Mouse (Mus musculus): ENCODE measurements around the gene Abcc1. TPM values are rescaled to one million over a fixed set of nuclear protein-coding genes. Genes with fewer than 3 reads are reported as not detected.

Gene Abcc1
- polyA plus RNA-seq, 1 experiment = 78.6 TPM

DNA sequence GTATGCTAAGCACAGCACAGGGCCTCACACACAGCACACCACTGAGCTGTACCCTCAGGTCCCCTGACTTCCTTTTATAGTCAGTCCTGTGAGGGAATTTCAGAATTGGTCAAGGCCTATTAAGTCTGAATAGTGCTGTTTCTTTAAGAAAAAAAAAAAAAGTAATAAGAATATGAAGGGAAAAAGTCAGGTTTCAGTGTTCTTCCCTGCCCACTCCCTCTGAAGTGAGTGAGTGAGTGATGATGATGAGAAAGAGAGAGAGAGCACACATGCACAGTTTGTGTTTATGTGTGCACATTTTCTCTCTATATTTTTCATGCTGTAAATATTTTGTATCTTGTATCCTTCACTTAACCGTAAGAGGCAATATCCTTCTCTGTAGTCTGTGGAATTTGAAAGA is 11.0 kb downstream of the Abcc1 start:
- Histone ChIP-seq H3K27ac (ENCODE audit: insufficient read depth, low read length) (peak overlapping the region; percentile 87), H3K4me3 (ENCODE audit: insufficient read depth, low read length) (no peak overlapping the region), H3K4me1 (ENCODE audit: control insufficient read depth, insufficient read depth, low read length) (peaks cover 36% of the 10 kb centered on the region)
- peak; percentile 22; the same call in 1 of the 2 replicates for TF ChIP-seq POLR2A (IDR thresholded peaks at IDR 0.05; ENCODE audit: low read depth, low read length)
- TF ChIP-seq CTCF (IDR thresholded peaks at IDR 0.05; ENCODE audit: borderline replicate concordance, insufficient read depth, low read length) = no peak

DNA sequence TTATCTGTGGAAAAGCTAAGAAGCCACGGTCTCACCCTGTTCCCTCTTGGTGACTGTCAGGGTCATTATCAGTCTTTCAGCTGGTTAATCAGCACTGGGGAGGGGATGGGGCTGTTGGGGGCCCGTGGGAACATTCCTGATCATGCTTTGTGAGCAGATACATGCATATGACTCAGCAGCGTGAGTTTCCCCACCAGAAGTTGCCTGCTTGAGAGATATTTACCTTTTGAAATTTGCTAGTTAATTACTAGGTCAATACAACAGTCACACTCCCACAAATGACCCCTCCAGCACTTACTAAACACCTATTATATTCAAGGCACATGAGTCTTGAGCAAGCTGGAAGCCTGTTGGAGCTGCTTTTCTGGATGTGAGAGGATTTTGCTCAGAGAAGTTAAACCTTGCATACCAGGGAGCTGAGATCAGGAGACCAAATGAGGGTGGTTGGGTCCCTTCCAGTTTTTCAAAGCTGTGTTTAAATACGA is 11.5 kb downstream of the Abcc1 start:
- no peak for TF ChIP-seq POLR2A (IDR thresholded peaks at IDR 0.05; ENCODE audit: low read depth, low read length)
- TF ChIP-seq CTCF (IDR thresholded peaks at IDR 0.05; ENCODE audit: borderline replicate concordance, insufficient read depth, low read length) = no peak
- Histone ChIP-seq H3K4me1 (ENCODE audit: control insufficient read depth, insufficient read depth, low read length) (peaks cover 36% of the 10 kb centered on the region), H3K4me3 (ENCODE audit: insufficient read depth, low read length) (0 out of 2 replicates have a peak overlapping the region, but pooled peaks have one; percentile 2), H3K27ac (ENCODE audit: insufficient read depth, low read length) (peak overlapping the region; percentile 87)

DNA sequence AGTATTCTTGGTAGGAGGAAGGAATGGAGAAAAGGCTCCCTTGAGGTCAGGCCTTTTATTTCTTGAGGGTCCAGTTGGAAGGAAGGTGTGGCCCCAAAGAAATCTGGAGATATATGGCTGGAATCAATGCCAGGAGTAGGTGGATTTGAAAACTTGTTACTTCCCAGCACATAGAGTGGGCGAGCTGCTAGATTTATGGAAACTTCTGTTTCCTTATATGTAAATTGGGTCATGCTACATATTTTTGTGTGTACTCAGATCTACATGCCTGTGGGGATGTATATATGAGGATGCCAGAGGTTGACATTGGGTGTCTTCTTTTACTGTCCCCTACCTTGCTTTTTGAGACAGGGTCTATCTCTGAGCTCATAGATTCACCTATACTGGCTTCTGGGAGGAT is 14.6 kb downstream of the Abcc1 start:
- Histone ChIP-seq H3K27ac (ENCODE audit: insufficient read depth, low read length) (peak overlapping the region; percentile 71), H3K4me1 (ENCODE audit: control insufficient read depth, insufficient read depth, low read length) (peaks cover 34% of the 10 kb centered on the region)
- TF ChIP-seq POLR2A (IDR thresholded peaks at IDR 0.05; ENCODE audit: low read depth, low read length) (no peak), CTCF (IDR thresholded peaks at IDR 0.05; ENCODE audit: borderline replicate concordance, insufficient read depth, low read length) (no peak)

DNA sequence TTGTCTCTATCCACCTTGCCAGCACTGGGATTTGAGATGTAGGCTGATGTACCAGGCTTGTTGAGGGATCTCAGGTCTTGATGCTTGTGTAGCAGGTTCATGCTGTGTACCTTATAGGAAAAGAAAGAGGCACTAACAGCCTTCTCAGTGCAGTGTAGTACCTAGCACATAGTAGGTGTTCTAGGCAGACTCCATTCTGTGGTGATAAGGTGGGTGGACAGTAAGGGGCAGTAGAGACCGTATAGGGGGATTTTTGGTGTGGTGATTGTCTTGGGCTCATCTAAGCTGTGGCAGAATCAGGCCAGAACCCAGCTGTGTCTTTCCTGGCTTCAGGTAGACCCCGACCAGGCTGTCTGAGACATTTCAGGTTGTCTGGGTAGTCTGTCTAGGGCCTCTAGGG is 15.0 kb downstream of the Abcc1 start:
- Histone ChIP-seq H3K27ac (ENCODE audit: insufficient read depth, low read length) (peak overlapping the region; percentile 71), H3K4me1 (ENCODE audit: control insufficient read depth, insufficient read depth, low read length) (peaks cover 33% of the 10 kb centered on the region), H3K4me3 (ENCODE audit: insufficient read depth, low read length) (no peak overlapping the region)
- TF ChIP-seq CTCF (IDR thresholded peaks at IDR 0.05; ENCODE audit: borderline replicate concordance, insufficient read depth, low read length) = no peak
- no peak for TF ChIP-seq POLR2A (IDR thresholded peaks at IDR 0.05; ENCODE audit: low read depth, low read length)

More for the DNA sequence above, 14.6 kb downstream of the Abcc1 start:
- no peak overlapping the region for H3K4me3 ChIP-seq (ENCODE audit: insufficient read depth, low read length)

DNA sequence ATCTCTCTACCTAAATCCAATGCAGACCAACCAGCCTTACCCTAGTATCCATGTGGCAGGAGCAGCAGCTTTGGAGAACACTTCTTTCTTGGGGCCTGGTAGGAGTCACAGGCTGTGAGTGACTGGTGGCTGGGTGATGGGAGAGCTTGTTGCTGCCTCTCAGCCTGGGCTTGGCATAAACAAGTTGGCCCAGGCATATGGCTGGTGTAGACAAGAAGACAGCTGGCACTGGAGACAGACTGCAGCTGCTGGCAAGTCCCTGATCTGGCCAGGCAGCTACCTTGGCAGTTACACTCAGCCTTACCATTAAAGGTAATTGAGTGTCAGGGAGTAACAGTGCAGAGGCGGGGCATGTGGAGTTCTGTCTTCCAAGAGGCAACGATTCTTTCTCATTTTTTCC is 16.0 kb downstream of the Abcc1 start:
- H3K4me1 ChIP-seq (ENCODE audit: control insufficient read depth, insufficient read depth, low read length) = peaks cover 24% of the 10 kb centered on the region
- peak overlapping the region; percentile 71 for H3K27ac ChIP-seq (ENCODE audit: insufficient read depth, low read length)
- TF ChIP-seq CTCF (IDR thresholded peaks at IDR 0.05; ENCODE audit: borderline replicate concordance, insufficient read depth, low read length) = no peak
- no peak for TF ChIP-seq POLR2A (IDR thresholded peaks at IDR 0.05; ENCODE audit: low read depth, low read length)
- no peak overlapping the region for H3K4me3 ChIP-seq (ENCODE audit: insufficient read depth, low read length)

DNA sequence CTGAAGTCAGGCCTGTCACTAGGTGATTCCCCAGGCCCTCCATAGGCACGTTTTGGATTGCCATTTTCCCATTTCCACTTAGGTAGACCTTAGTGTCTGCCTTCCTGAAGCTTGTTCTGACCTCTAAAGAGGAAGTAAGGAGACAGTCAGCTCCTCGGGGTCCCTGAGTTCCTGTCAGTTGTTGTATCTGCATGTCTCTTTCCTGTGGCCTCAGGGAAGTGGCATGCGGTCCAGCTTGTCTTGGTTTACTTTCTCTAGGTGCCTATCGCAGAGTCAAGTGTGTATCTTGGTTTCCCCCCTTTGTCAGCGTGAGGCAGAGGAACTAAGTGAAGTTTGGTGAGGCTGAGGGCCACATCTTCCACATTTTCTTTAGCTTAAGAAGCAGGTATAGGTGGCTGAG is 17.3 kb downstream of the Abcc1 start:
- no peak overlapping the region for H3K27ac ChIP-seq (ENCODE audit: insufficient read depth, low read length)
- H3K4me3 ChIP-seq (ENCODE audit: insufficient read depth, low read length) = no peak overlapping the region
- TF ChIP-seq CTCF (IDR thresholded peaks at IDR 0.05; ENCODE audit: borderline replicate concordance, insufficient read depth, low read length) (no peak), POLR2A (IDR thresholded peaks at IDR 0.05; ENCODE audit: low read depth, low read length) (no peak)
- H3K4me1 ChIP-seq (ENCODE audit: control insufficient read depth, insufficient read depth, low read length) = peaks cover 24% of the 10 kb centered on the region

DNA sequence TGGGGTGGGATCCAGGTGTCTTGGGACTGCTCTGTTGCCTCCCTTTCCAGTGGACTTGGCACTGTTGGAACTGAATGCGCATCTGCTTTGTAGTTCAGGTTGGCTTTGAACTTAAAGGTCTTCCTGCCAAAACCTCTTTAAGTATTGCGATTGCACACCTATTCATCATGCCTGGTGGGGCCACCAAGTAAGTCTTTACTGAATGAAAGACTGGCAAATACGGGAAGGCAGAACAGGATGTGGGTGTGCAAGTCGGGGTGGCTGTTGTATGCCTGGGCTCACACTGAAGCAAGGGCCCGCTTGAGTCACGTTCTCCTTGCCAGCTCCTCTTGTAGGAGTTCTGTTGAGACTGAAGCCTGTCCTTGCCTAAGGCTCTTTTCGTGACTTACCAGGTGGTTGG is 18.5 kb downstream of the Abcc1 start:
- H3K27ac ChIP-seq (ENCODE audit: insufficient read depth, low read length) = no peak overlapping the region

DNA sequence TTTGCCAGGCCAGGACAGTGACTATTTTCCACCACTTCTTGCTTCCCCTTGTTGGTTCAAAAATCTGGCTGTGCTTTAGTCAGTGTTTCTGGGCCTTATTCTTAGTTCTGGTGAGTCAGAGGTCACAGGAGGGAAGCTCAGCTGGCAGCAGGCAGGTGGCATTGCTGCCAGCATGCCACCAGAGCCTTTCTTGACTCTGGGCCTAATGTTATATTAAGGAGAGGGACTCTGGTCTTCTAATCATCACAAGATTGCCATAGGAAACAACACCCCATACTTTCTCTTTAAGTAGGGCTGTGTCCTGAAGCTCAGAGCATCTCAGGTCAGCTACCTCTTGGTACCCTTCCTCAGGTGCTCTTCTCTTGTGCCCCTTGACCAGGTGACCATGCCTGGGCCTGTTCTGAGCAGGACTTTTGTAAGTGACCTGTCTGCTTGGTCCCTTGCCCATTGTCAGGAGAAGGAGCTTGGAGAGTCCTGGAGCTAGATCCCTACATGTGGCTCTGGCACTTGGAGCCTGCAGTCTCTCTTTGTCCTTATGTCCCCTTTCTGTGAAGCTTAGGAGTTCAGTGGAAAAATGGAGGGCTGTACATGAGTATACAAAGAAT is 19.8 kb downstream of the Abcc1 start:
- peak overlapping the region; percentile 16; the same call in 1 of the 2 replicates for H3K27ac ChIP-seq (ENCODE audit: insufficient read depth, low read length)
- TF ChIP-seq POLR2A (IDR thresholded peaks at IDR 0.05; ENCODE audit: low read depth, low read length) (no peak), CTCF (IDR thresholded peaks at IDR 0.05; ENCODE audit: borderline replicate concordance, insufficient read depth, low read length) (no peak)
- peaks cover 13% of the 10 kb centered on the region for H3K4me1 ChIP-seq (ENCODE audit: control insufficient read depth, insufficient read depth, low read length)
- H3K4me3 ChIP-seq (ENCODE audit: insufficient read depth, low read length) = no peak overlapping the region

More for the DNA sequence above, 18.5 kb downstream of the Abcc1 start:
- Histone ChIP-seq H3K4me3 (ENCODE audit: insufficient read depth, low read length) (no peak overlapping the region), H3K4me1 (ENCODE audit: control insufficient read depth, insufficient read depth, low read length) (peaks cover 20% of the 10 kb centered on the region)
- TF ChIP-seq CTCF (IDR thresholded peaks at IDR 0.05; ENCODE audit: borderline replicate concordance, insufficient read depth, low read length) = no peak
- TF ChIP-seq POLR2A (IDR thresholded peaks at IDR 0.05; ENCODE audit: low read depth, low read length) = no peak

DNA sequence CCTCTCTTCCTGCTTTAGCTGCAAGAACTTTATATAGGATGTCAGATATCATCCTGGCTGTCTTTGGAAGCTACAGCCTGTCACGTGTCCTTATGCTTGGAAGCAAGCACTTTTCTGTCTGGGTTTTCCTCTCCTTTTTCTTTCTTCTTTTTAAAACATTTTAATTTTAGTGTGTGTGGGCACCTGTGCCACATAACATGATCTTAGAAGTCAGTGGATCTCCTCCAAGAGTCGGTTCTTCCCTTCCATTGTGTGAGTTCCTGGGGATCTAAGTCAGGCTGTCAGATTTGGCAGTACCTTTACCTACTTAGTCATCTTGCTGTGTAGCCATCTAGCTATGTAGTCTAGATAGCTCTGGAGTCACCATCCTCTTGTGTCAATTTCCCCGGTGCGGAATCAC is 37.9 kb downstream of the Abcc1 start:
- no peaks in the 10 kb centered on the region for H3K4me1 ChIP-seq (ENCODE audit: control insufficient read depth, insufficient read depth, low read length)
- no peak for TF ChIP-seq POLR2A (IDR thresholded peaks at IDR 0.05; ENCODE audit: low read depth, low read length)
- TF ChIP-seq CTCF (IDR thresholded peaks at IDR 0.05; ENCODE audit: borderline replicate concordance, insufficient read depth, low read length) = no peak
- no peak overlapping the region for H3K4me3 ChIP-seq (ENCODE audit: insufficient read depth, low read length)
- no peak overlapping the region for H3K27ac ChIP-seq (ENCODE audit: insufficient read depth, low read length)

DNA sequence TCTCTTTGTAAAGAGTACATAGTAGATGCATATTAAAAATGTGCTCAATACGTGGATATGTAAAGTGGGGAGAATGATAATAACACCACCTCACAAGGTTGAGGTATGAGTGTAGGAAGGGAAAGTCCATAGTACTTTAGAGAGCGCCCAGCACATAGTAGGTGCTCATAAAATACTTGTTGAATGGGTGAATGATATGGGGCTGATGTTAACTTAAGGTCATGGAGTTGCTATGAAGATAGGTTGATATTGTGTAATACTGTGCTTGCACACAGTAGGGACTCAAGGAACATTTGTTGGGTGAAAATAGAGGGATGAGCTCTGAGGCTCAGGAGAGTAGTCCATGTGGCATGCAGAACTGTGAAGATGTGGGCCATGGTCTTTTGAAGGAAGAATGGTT is 42.1 kb downstream of the Abcc1 start:
- TF ChIP-seq CTCF (IDR thresholded peaks at IDR 0.05; ENCODE audit: borderline replicate concordance, insufficient read depth, low read length) (no peak), POLR2A (IDR thresholded peaks at IDR 0.05; ENCODE audit: low read depth, low read length) (no peak)

More for the DNA sequence above, 42.1 kb downstream of the Abcc1 start:
- H3K4me1 ChIP-seq (ENCODE audit: control insufficient read depth, insufficient read depth, low read length) = no peaks in the 10 kb centered on the region
- no peak overlapping the region for H3K27ac ChIP-seq (ENCODE audit: insufficient read depth, low read length)
- no peak overlapping the region for H3K4me3 ChIP-seq (ENCODE audit: insufficient read depth, low read length)
